Mouse (Mus musculus): ENCODE results near the gene Cluap1. TPM values are rescaled to one million over a fixed set of nuclear protein-coding genes. Genes with fewer than 3 reads are reported as not detected.

Gene Cluap1
- polyA plus RNA-seq, 1 experiment from 2014 or later, result 11.4 TPM

DNA sequence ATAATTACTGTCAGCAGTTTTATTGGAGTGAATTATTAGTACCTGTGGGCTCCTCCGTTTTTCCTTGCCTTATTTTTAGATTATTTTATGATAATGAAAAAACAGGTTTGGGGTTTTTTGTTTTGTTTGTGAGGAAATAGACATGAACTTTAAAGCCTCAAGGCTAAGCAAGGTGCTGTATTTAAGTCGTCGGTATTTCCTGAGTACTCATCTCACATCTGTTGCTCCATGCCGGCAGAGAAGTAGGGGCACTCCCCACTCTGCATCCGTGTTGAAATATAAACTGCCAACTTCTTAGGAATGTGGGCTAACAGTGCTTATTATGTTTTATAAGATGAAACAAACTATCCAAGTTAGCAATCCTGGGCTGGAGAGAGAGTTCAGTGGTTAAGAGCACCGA is 12.6 kb upstream of the Cluap1 start:
- Histone ChIP-seq H3K9me3 (no peaks in the 10 kb centered on the region), H3K36me3 (peaks cover 61% of the 10 kb centered on the region), H3K4me3 (no peak overlapping the region), H3K27me3 (replicated peaks) (no peaks in the 10 kb centered on the region), H3K4me1 (peaks cover 16% of the 10 kb centered on the region), H3K9ac (no peak overlapping the region), H3K27ac (replicated peaks) (peak overlapping the region; percentile 77; the same call in 1 of the 2 replicates), H3K4me2 (no peak overlapping the region)
- ATAC-seq (ENCODE audit: extremely low read depth, insufficient number of reproducible peaks, low FRiP score, low TSS enrichment), result no peak
- WGBS, result 81% methylated on average over 6 of the region's 6 CpGs

DNA sequence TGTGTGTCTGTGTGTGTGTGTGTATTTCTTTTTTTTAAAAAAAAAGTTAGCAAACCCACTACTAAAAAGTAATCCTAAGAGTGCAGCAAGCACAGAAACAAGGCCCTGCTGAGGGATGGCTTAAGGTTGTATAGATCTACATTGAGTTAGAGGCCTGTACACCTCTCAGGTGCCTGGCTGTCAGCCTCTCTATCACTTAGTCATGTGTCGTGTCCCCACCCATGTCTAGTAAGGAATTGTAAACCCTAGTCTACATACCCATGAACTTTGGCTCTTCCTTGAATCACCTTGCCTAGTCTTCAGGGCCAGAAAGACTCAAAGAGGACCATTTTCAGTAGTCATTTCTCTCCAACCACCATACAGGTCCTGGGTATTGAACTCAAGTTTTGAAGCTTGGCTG is 12.0 kb upstream of the Cluap1 start:
- Histone ChIP-seq H3K27ac (replicated peaks) (no peak overlapping the region), H3K9me3 (no peaks in the 10 kb centered on the region), H3K9ac (no peak overlapping the region), H3K27me3 (replicated peaks) (no peaks in the 10 kb centered on the region), H3K36me3 (peaks cover 66% of the 10 kb centered on the region), H3K4me3 (no peak overlapping the region), H3K4me1 (peaks cover 16% of the 10 kb centered on the region), H3K4me2 (no peak overlapping the region)
- 77% methylated on average over 1 of the region's 1 CpGs for WGBS
- ATAC-seq (ENCODE audit: extremely low read depth, insufficient number of reproducible peaks, low FRiP score, low TSS enrichment), result no peak

DNA sequence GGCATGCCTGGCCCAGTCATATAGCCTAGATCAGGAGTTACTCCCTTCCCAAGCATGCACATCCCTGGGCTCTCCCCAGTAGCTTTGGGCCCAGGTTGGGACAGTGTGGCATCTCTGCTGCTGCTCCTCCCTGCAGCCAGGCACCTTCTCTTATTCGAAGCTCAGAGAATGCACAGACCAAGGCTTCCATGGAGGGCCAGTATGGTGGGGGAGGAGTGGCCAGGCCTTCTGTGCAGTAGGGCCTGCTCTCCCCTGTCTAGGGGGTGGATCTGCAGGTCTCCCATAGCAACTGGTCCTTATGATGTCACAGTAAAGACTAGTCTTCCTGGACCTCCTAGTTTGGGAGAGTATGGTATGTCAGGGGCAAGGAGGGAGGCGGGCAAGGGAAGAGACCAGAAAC is 1.1 kb upstream of the Cluap1 start:
- peak overlapping the region; percentile 74; the same call in 1 of the 2 replicates for H3K4me3 ChIP-seq
- 69% methylated on average over 2 of the region's 2 CpGs for WGBS
- no peaks in the 10 kb centered on the region for H3K9me3 ChIP-seq
- H3K4me1 ChIP-seq, result peaks cover 12% of the 10 kb centered on the region
- no peak for ATAC-seq (ENCODE audit: extremely low read depth, insufficient number of reproducible peaks, low FRiP score, low TSS enrichment)
- H3K36me3 ChIP-seq, result peaks cover 56% of the 10 kb centered on the region
- H3K9ac ChIP-seq, result no peak overlapping the region
- H3K27me3 ChIP-seq (replicated peaks), result no peaks in the 10 kb centered on the region
- no peak overlapping the region; the same call in 1 of the 2 replicates for H3K4me2 ChIP-seq
- no peak overlapping the region for H3K27ac ChIP-seq (replicated peaks)

DNA sequence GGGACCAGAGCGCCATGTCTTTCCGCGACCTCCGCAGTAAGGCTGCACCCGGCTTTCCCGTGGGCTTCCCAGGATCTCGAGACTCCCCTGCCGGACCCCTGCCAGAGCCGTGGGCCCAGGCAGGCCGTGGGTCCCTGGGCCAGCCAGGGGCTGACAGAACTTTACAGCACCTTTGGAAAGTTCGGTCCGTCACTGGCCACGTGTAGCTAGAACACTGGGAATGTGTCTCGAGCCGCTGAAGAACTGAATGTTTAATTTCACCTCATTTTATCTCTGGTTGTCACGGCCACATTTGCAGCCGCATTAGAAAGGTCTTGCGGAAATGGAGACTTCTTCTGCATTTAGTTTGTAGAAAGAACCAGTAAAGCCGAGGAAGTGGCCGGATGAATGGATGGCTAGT is 517 bp downstream of the Cluap1 start:
- no peak for ATAC-seq (ENCODE audit: extremely low read depth, insufficient number of reproducible peaks, low FRiP score, low TSS enrichment)
- no peaks in the 10 kb centered on the region for H3K27me3 ChIP-seq (replicated peaks)
- H3K9ac ChIP-seq, result peak overlapping the region; percentile 92
- peaks cover 12% of the 10 kb centered on the region for H3K4me1 ChIP-seq
- H3K27ac ChIP-seq (replicated peaks), result peak overlapping the region; percentile 73
- 8% methylated on average over 20 of the region's 20 CpGs for WGBS
- H3K4me2 ChIP-seq, result peak overlapping the region; percentile 88
- H3K36me3 ChIP-seq, result peaks cover 56% of the 10 kb centered on the region
- H3K9me3 ChIP-seq, result no peaks in the 10 kb centered on the region
- peak overlapping the region; percentile 74 for H3K4me3 ChIP-seq

DNA sequence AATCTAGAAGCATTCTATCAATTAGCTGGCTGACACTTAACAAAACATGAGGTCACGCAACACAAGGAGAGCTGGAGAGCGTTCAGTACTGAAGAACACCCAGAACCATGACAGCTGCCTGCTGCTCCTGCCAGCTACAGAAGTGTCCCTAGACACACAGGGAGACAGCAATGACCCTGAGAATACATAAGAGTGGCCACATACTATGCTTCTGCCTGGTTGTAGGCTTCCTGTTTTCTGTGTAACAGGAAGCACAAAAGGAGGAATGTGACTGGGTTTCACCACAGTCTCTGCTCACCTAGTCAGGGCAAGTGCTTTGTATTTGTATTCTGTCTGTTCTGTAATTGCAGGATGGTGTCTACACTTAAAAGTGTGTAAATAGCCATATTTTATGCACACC is 12.2 kb downstream of the Cluap1 start:
- Histone ChIP-seq H3K4me1 (no peaks in the 10 kb centered on the region), H3K4me2 (no peak overlapping the region), H3K9ac (no peak overlapping the region), H3K36me3 (peaks cover 82% of the 10 kb centered on the region), H3K27ac (replicated peaks) (no peak overlapping the region), H3K9me3 (no peaks in the 10 kb centered on the region), H3K27me3 (replicated peaks) (no peaks in the 10 kb centered on the region), H3K4me3 (no peak overlapping the region)
- WGBS, result 85% methylated on average over 2 of the region's 2 CpGs
- ATAC-seq (ENCODE audit: extremely low read depth, insufficient number of reproducible peaks, low FRiP score, low TSS enrichment), result no peak

DNA sequence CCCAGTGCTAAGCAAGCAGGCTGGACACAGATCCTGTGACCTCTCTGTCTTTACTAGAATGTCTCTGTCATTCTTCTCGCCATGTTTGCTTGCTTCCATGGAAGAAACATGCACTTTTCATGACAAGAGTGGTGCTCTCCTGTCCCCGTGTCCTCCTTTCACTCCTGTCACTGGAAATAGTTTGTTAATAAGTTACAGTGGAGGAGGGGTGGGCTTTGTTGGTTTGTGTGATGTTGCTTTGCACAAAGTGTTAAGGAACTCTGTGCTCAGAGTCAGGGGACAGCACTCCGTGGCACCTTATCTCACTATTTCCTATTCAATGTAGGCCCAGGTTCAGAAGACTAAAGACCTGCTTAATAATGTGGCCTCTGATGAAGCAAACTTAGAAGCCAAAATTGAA is 14.9 kb downstream of the Cluap1 start:
- Histone ChIP-seq H3K4me3 (no peak overlapping the region), H3K36me3 (peaks cover 81% of the 10 kb centered on the region), H3K4me2 (no peak overlapping the region), H3K9me3 (no peaks in the 10 kb centered on the region), H3K9ac (no peak overlapping the region), H3K4me1 (no peaks in the 10 kb centered on the region), H3K27ac (replicated peaks) (no peak overlapping the region), H3K27me3 (replicated peaks) (no peaks in the 10 kb centered on the region)
- 76% methylated on average over 3 of the region's 3 CpGs for WGBS
- no peak for ATAC-seq (ENCODE audit: extremely low read depth, insufficient number of reproducible peaks, low FRiP score, low TSS enrichment)

DNA sequence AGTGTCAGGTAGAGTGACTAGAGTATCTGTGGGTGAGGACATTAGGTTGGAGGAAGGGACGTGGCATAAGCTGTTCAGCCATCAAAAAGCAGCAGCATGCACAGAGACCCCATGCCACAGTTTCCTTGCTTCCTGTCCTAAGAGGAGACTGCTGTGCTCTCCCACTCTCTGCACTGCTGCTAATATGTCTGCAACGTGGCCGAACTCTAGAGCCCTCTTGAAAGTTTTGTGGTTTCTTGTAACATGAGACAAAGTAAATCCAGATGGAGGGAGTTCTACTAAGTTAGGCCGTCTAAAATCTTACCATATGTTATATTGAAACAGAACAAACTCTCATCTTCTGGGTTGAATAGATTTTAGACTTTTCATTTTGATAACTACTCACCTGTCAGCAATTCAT is 15.4 kb downstream of the Cluap1 start:
- Histone ChIP-seq H3K4me1 (no peaks in the 10 kb centered on the region), H3K9me3 (no peaks in the 10 kb centered on the region), H3K27me3 (replicated peaks) (no peaks in the 10 kb centered on the region), H3K4me2 (no peak overlapping the region), H3K4me3 (no peak overlapping the region), H3K27ac (replicated peaks) (no peak overlapping the region), H3K36me3 (peaks cover 79% of the 10 kb centered on the region), H3K9ac (no peak overlapping the region)
- WGBS, result 81% methylated on average over 4 of the region's 4 CpGs
- ATAC-seq (ENCODE audit: extremely low read depth, insufficient number of reproducible peaks, low FRiP score, low TSS enrichment), result no peak

DNA sequence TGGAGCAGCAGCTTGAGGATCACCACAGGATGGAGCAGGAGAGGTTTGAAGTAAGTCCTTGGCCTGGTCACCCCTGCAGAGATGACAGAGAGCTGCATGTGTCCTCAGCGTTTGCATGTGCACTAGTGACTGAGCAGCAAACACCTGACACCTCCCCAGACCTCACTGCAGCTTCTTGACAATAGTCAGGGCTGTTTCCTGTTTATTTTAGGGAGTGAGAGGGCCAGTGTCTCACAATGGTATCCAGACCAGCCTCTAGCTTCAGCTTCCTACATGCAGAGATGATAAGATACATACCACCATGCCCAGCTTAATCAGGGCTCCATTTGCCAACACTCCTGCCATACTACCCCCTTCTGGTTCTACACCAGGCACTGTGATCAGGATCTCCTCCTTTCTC is 20.0 kb downstream of the Cluap1 start:
- Histone ChIP-seq H3K4me2 (no peak overlapping the region), H3K9ac (no peak overlapping the region), H3K4me3 (no peak overlapping the region), H3K27me3 (replicated peaks) (no peaks in the 10 kb centered on the region), H3K27ac (replicated peaks) (no peak overlapping the region), H3K36me3 (peaks cover 81% of the 10 kb centered on the region), H3K9me3 (no peaks in the 10 kb centered on the region), H3K4me1 (no peaks in the 10 kb centered on the region)
- ATAC-seq (ENCODE audit: extremely low read depth, insufficient number of reproducible peaks, low FRiP score, low TSS enrichment), result no peak
- WGBS, result 56% methylated on average over 1 of the region's 1 CpGs

DNA sequence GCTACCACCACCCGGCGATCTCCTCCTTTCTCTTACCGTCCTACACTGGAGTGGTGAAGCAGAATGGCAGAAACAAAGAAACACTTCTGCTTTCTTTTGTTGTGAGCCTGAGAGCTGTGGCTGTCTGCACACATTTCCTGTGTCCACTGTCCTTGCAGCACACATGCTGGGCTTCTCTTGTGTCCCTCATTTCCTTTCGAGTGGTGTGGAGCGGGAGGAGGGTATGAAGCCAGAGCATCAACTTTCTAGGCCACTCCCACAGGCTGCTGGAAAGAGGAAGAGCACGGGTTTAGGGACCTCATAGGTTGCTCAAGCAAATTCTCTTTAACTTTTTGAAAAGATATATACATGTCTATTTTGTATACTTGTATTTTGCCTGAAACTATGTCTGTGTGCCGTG is 20.6 kb downstream of the Cluap1 start:
- no peak overlapping the region for H3K27ac ChIP-seq (replicated peaks)
- WGBS, result 68% methylated on average over 7 of the region's 7 CpGs

DNA sequence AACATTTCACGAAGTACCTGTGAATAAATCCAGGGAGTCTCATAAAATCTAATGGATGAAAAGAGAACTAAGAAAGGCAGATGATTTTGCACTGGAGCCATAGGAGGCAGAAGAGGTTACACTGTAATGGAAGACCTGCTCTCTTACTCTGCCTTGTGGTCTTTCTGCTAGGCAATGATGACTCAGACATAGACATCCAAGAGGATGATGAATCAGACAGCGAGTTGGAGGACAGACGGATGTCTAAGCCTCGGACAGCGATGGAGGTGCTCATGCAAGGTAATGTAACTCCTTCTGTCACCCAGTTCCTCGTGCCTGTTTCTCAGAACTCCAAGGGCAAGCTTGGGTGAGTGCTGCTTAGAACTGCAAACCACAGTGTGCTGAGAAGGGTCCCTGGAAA is 24.9 kb downstream of the Cluap1 start:
- no peak for ATAC-seq (ENCODE audit: extremely low read depth, insufficient number of reproducible peaks, low FRiP score, low TSS enrichment)

More for the DNA sequence above, 20.6 kb downstream of the Cluap1 start:
- H3K9ac ChIP-seq, result no peak overlapping the region
- H3K4me2 ChIP-seq, result no peak overlapping the region
- no peak overlapping the region for H3K4me3 ChIP-seq
- no peaks in the 10 kb centered on the region for H3K9me3 ChIP-seq
- H3K27me3 ChIP-seq (replicated peaks), result no peaks in the 10 kb centered on the region
- H3K36me3 ChIP-seq, result peaks cover 81% of the 10 kb centered on the region
- ATAC-seq (ENCODE audit: extremely low read depth, insufficient number of reproducible peaks, low FRiP score, low TSS enrichment), result no peak
- H3K4me1 ChIP-seq, result no peaks in the 10 kb centered on the region

DNA sequence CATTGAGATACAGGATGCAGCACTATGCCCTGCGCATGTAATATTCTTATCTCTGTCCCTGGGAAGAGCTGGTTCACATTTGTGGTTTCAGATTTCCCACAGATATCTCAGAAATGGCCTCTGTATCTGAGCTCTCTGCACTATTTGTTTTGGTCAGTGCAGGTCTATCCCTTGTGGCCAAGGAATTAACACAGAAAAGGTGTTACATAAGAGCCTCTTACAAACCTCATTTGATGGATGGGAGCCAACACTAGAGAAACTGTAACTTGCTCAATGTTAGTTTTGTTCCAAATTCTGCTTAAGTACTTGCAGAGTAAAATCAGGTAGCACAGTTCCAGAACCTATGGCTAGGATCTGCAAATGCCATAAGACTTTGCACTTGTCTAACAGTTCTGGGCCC is 25.5 kb downstream of the Cluap1 start:
- Histone ChIP-seq H3K36me3 (peaks cover 91% of the 10 kb centered on the region), H3K4me3 (no peak overlapping the region), H3K9ac (no peak overlapping the region), H3K4me1 (no peaks in the 10 kb centered on the region), H3K27me3 (replicated peaks) (no peaks in the 10 kb centered on the region), H3K9me3 (no peaks in the 10 kb centered on the region), H3K4me2 (no peak overlapping the region), H3K27ac (replicated peaks) (no peak overlapping the region)
- 84% methylated on average over 1 of the region's 1 CpGs for WGBS
- ATAC-seq (ENCODE audit: extremely low read depth, insufficient number of reproducible peaks, low FRiP score, low TSS enrichment), result no peak

More for the DNA sequence above, 24.9 kb downstream of the Cluap1 start:
- no peaks in the 10 kb centered on the region for H3K4me1 ChIP-seq
- H3K9ac ChIP-seq, result no peak overlapping the region
- H3K27ac ChIP-seq (replicated peaks), result no peak overlapping the region
- no peaks in the 10 kb centered on the region for H3K9me3 ChIP-seq
- H3K36me3 ChIP-seq, result peaks cover 89% of the 10 kb centered on the region
- H3K4me3 ChIP-seq, result no peak overlapping the region
- H3K27me3 ChIP-seq (replicated peaks), result no peaks in the 10 kb centered on the region
- H3K4me2 ChIP-seq, result no peak overlapping the region
- WGBS, result 87% methylated on average over 6 of the region's 6 CpGs

DNA sequence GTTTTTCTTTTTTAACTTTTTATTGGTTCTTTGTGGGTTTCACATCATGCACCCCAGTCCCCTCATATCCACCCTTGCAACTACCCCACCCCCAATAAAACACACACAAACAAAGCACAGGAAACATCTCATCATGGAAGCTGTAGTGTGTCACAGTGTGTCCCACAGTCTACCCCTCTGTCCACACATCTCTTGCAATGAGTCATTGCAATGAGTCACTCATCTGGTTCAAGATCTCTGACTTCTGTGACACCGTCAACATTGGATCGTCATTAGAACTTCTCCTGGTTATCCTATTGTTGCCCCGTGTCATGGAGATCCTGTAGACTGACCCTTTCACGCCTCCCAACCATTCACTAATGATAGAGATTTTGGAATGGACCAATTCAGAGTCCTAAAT is 26.1 kb downstream of the Cluap1 start:
- Histone ChIP-seq H3K4me1 (no peaks in the 10 kb centered on the region), H3K9me3 (no peaks in the 10 kb centered on the region), H3K4me3 (no peak overlapping the region), H3K27ac (replicated peaks) (no peak overlapping the region), H3K27me3 (replicated peaks) (no peaks in the 10 kb centered on the region), H3K4me2 (no peak overlapping the region), H3K36me3 (peaks cover 89% of the 10 kb centered on the region), H3K9ac (no peak overlapping the region)
- WGBS, result 75% methylated on average over 4 of the region's 4 CpGs
- ATAC-seq (ENCODE audit: extremely low read depth, insufficient number of reproducible peaks, low FRiP score, low TSS enrichment), result no peak
